Mouse (Mus musculus): ENCODE results near the gene Tmem150c.

DNA sequence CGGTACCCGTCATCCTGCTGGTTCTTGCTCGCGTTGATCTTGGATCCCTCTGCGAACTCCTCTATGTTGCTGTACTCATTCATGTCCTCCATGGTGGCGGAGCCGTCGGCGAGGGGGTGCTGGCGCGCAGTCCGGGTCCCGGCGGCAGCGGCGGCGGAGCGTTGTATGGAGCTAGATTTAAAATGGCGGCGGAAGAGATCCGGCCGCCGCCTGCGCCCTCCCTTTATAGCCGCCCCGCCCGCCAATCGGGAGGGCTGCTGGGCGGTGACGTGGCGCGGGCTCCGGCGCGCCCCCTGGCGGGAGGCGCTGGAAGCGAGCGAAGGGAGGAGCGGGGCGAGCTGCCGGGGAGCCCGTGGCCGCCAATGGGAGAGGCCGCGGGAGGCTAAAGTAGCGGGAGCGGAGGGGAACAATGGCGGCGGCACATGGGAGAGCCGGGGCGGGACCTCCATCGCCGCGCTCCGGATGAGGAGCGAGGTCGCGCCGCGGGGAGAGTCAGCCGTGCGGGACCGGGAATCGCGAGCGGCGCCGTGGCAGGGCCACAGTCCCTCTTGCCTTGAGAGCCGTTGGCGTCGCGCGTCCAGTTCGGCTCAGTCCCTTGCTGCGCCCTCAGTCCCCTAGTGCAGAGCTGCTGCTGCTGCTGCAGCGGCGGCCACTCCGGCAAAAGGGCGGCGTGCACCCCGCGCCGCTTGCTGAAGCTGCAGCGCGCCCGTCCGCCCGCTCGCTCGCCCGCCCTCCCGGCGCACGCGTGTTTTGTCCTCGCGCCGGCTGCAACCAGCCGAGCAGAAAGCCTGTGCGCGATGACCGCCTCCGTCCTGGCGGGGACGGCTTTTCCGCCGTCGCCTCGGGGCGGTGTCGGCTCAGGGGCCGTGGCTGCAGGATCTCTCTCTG lies 120.7 kb downstream of the Tmem150c start:
- TF ChIP-seq CTCF (IDR thresholded peaks at IDR 0.05; ENCODE audit: low read depth) (peak; percentile 79), EP300 (IDR thresholded peaks at IDR 0.05; ENCODE audit: low read depth) (0 out of 2 replicates have a peak, but pooled peaks have one; percentile 23)
